Mouse (Mus musculus): ENCODE results near the gene Ankrd44.

- TF ChIP-seq CTCF (conservative IDR thresholded peaks at IDR 0.05; ENCODE audit: insufficient read depth, insufficient read length, low read depth, low read length), result no peak
- no peak for TF ChIP-seq POLR2A (IDR thresholded peaks at IDR 0.05; ENCODE audit: low read depth, low read length)
These were observed 149.1 kb downstream of the Ankrd44 start for GRCm38 (mm10) chr1:54777104-54777503.
